Mouse (Mus musculus) heart, postnatal 0 days (tissue): ENCODE measurements around the gene Eps8.

ENCODE experiments used
- CTCF ChIP-seq: IDR thresholded peaks from 2 replicates; pipeline ENCODE4 v1.5.1; 2016; ENCODE audit warnings: antibody characterized with exemption, control low read depth, low read depth
- EP300 ChIP-seq: IDR thresholded peaks from 2 replicates; pipeline ENCODE4 v1.6.1; 2016; ENCODE audit warnings: antibody characterized with exemption, low read depth

DNA sequence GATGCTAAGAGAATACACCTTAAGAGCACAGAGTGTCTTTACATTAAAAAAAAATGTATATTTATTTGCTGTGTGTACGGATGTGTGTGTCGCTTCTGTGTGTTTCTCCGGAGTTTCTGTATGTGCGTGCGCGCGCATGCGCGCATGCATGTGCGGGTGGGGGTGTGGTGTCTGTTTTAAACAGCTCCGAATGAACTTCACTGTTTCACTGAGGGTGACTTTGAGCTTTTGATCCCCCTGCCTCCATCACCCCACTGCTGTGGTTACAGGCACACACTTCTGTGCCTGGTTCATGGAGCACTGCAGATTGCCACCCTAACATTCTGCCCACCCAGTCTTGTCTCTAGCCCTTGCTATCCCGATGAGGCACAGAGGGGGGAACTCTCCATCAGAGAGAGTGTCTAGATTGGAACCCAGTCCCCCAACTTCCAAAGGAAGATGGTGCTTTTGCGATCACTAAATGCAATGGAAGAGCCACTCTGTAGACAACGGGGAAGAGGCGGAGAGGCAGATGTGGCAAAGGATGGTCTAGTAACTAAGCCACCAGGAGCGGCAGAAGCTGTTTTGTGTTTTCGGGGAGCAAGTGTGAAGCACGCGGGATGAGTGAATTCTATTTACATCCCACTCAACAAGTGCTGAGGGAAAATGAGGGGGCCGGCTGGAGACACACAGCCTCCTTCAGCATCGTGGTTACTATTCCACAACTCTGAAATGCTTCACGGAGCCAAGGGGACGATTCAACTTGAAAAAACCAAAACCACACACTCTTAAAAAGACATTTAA is 7.1 kb upstream of the Eps8 start:
- TF ChIP-seq CTCF (no peak), EP300 (no peak)
